Mouse (Mus musculus): Measurements from ENCODE around the gene Lrrc8d.

DNA sequence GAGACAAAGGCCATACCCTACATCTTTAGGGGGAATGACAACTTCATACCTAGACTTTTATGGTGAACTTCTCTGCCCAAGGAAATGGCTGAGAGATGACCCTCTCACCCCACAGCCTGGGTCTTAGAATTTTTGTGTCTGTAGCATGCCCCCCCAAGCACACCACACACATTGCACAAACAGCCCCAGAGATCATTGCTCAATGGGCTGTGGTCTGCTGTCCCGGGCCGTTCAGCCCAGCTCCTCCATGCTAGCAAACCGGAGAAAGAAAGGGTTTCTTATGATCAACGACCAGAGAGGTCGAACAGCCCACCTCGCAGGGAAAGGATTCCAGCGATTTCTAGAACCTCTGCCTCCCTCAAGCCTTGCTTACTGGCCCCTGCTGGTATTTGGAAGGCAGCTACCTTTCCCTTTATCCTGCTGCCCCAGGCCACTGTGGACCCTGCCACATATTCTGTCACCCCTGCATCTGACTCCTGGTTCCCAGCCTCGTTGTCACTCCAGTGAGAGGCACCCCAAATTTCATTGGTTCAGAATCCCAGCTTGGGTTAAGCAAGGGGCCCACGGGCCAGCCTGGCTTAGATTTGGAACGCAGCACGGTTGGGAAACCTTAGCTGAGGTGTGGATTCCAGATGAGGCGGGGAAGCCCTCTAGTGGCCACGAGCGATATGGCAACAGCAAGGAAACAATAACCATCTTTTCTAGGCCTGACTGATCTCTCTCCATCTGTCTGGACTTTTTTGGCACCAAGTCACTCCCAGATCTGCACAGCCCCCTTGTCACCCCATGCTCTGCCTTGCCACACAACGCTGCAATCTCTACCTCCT lies 45.3 kb upstream of the Lrrc8d start:
- TF ChIP-seq GATA1 (IDR thresholded peaks at IDR 0.05; ENCODE audit: borderline replicate concordance, low read length) (no peak), FLI1 (IDR thresholded peaks at IDR 0.05; ENCODE audit: low read length) (no peak)

All from megakaryocyte, embryonic 14.5 days (primary cell).